Mouse (Mus musculus) embryonic fibroblast, embryonic 13.5 days (primary cell): ENCODE results near the gene Parm1.

ENCODE experiments used
- CTCF ChIP-seq: IDR thresholded peaks from 2 replicates; pipeline ENCODE4 v1.5.1; 2011; ENCODE audit warnings: mild to moderate bottlenecking, control low read depth, low read length, moderate library complexity, borderline replicate concordance; ENCODE audit not compliant: insufficient read depth
- POLR2A ChIP-seq: IDR thresholded peaks from 2 replicates; pipeline ENCODE4 v1.6.1; 2011; ENCODE audit warnings: low read depth, mild to moderate bottlenecking, control low read depth, low read length, moderate library complexity

- TF ChIP-seq POLR2A (no peak), CTCF (no peak)
Observed at GRCm38 (mm10) chr5:91597216-91597615, 79.8 kb downstream of the Parm1 start.
